Mouse (Mus musculus) stomach, embryonic 16.5 days (tissue): Measurements from ENCODE around the gene 4930519G04Rik. TPM values are rescaled to one million over a fixed set of nuclear protein-coding genes. Genes with fewer than 3 reads are reported as not detected.

Experiments
- ATAC-seq: fragments of 200-750 bp; cut with Nextera tagmentation; 2 replicates; pipeline ENCODE4 v1.8.0; 2017; ENCODE audit warnings: moderate number of reproducible peaks, moderate TSS enrichment; ENCODE audit not compliant: insufficient read depth, low FRiP score
- H3K27ac ChIP-seq: fragments of 300-500 bp; sonication (generic); 2 replicates; pipeline ENCODE4 v1.5.1; 2014; ENCODE audit warnings: low read length
- H3K27me3 ChIP-seq: fragments of 300-500 bp; sonication (generic); 2 replicates; pipeline ENCODE4 v1.6.1; 2014; ENCODE audit warnings: low read length, control low read depth, mixed read lengths; ENCODE audit not compliant: control insufficient read depth, insufficient read depth
- H3K36me3 ChIP-seq: fragments of 300-500 bp; sonication (generic); 2 replicates; pipeline ENCODE4 v1.6.1; 2014; ENCODE audit warnings: low read length; ENCODE audit not compliant: control insufficient read depth, insufficient read depth
- H3K4me1 ChIP-seq: fragments of 300-500 bp; sonication (generic); 2 replicates; pipeline ENCODE4 v1.6.1; 2014; ENCODE audit warnings: low read length, control low read depth, mixed read lengths; ENCODE audit not compliant: control insufficient read depth, insufficient read depth
- H3K4me2 ChIP-seq: fragments of 300-500 bp; sonication (generic); 2 replicates; pipeline ENCODE4 v1.6.1; 2014; ENCODE audit warnings: low read depth, low read length, mixed read lengths
- H3K4me3 ChIP-seq: fragments of 300-500 bp; sonication (generic); replicated peaks from 2 replicates; pipeline ENCODE4 v1.5.1; 2014; ENCODE audit warnings: mild to moderate bottlenecking, low read length
- H3K9ac ChIP-seq: fragments of 300-500 bp; sonication (generic); 2 replicates; pipeline ENCODE4 v1.6.1; 2014; ENCODE audit warnings: low read length
- H3K9me3 ChIP-seq: fragments of 300-500 bp; sonication (generic); replicated peaks from 2 replicates; pipeline ENCODE4 v1.6.1; 2016; ENCODE audit warnings: low read length, control low read depth; ENCODE audit not compliant: control insufficient read depth
- WGBS: fragments of 180-500 bp; shearing (Covaris S2); extraction: QIAGEN DNeasy Blood & Tissue Kit; methylation state at CpG from one replicate; pipeline ENCODE4 v1.1.7; 2014; 5-methylcytosine and 5-hydroxymethylcytosine counted together
- microRNA-seq: library from miRNA; unstranded; fragments of <30 nt; microRNA quantifications from one replicate; pipeline ENCODE4, GENCODE M21; 2016
- polyA plus RNA-seq: library from polyadenylated mRNA; unstranded; fragments of >200 nt; fragmentation: Nextera tagmentation; extraction: Ambion mirVana; gene quantifications from 2 replicates; pipeline ENCODE4 v1.2.1, GENCODE M21; 2015

The 4930519G04Rik gene
- polyA plus RNA-seq, 1 experiment from 2014 or later, result not detected

DNA sequence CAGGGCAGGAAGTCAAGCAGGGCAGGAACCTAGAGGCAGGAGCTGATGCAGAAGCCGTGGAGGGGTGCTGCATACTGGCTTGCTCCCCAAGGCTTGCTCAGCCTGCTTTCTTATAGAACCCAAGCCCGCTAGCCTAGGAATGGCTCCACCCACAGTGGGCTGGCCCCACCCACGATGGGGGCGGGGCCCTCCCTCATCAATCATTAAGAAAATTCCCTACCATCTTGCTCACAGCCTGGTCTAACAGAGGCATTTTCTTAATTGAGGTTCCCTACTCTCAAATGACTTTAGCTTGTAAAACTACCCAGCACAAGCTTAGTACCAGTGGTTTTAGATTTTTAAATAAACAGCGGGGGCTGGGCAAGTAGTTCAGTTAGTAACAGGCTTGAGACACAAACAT lies 78.2 kb downstream of the 4930519G04Rik start:
- Histone ChIP-seq H3K9me3 (no peaks in the 10 kb centered on the region), H3K4me1 (no peaks in the 10 kb centered on the region), H3K4me2 (no peak overlapping the region), H3K27me3 (no peaks in the 10 kb centered on the region), H3K36me3 (no peaks in the 10 kb centered on the region), H3K9ac (no peak overlapping the region), H3K27ac (no peak overlapping the region), H3K4me3 (no peak overlapping the region)
- whole genome bisulfite sequencing, result 57% methylated on average over 5 of the region's 5 CpGs
- no peak for ATAC-seq

DNA sequence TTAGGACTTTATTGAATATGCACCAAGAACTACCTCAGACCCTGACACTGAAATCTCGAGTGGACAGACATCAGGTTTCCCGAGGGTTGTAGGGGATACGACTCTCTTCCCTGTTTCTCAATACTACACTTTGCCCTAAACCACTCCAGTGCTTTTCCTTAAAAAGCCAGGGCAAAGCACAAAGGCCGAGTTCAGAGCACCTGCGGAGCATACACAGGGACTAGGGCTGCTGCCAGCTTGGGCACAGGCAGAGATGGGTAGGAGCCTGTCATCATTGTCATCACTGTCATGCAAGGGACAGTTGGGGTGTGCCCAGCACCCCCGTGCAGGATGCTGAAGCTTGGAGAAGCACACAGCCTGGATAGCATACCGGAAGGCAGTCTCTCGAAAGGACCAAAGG lies 79.7 kb downstream of the 4930519G04Rik start:
- Histone ChIP-seq H3K9ac (no peak overlapping the region), H3K4me2 (no peak overlapping the region), H3K27ac (no peak overlapping the region), H3K4me3 (no peak overlapping the region), H3K4me1 (no peaks in the 10 kb centered on the region), H3K9me3 (no peaks in the 10 kb centered on the region), H3K36me3 (no peaks in the 10 kb centered on the region), H3K27me3 (no peaks in the 10 kb centered on the region)
- ATAC-seq, result no peak
- WGBS, result 82% methylated on average over 8 of the region's 8 CpGs

Small RNA genes lying within 50 kb of the gene (microRNA-seq; reads per million reads assigned to microRNA genes)
- 10.3 reads per million, percentile 31 among the genes with 10 or more reads in this experiment for gene Mir6240

Other genes starting within 250 kb of the 4930519G04Rik start
- 2.8 and 3.7 TPM in 2 replicates for gene Trpv4, start 195.2 kb upstream of the 4930519G04Rik start, polyA plus RNA-seq
- 208 and 281 TPM in 2 replicates for gene Gltp, start 162.7 kb upstream of the 4930519G04Rik start, polyA plus RNA-seq
- 9.3 and 9.4 TPM in 2 replicates for gene Tchp, start 145.9 kb upstream of the 4930519G04Rik start, polyA plus RNA-seq
- 12.7 and 13.1 TPM in 2 replicates for gene Ankrd13a, start 79.0 kb upstream of the 4930519G04Rik start, polyA plus RNA-seq
- 35.9 and 42.0 TPM in 2 replicates for gene Git2, start 78.1 kb upstream of the 4930519G04Rik start, polyA plus RNA-seq
- gene 1500011B03Rik, start 30.2 kb upstream of the 4930519G04Rik start, polyA plus RNA-seq, result 66.8 and 71.8 TPM in 2 replicates
- 0.18 TPM in 1 of 2 replicates, not detected in the other for gene Gm9936, start 5.0 kb downstream of the 4930519G04Rik start, polyA plus RNA-seq
- 7.8 and 8.1 TPM in 2 replicates for gene Oasl2, start 43.3 kb downstream of the 4930519G04Rik start, polyA plus RNA-seq
- gene Oasl1, start 69.6 kb downstream of the 4930519G04Rik start, polyA plus RNA-seq, result 1.3 and 2.1 TPM in 2 replicates
- gene 2210016L21Rik, start 88.5 kb downstream of the 4930519G04Rik start, polyA plus RNA-seq, result 45.6 and 53.5 TPM in 2 replicates
- 8.7 and 9.8 TPM in 2 replicates for gene Hnf1a, start 117.4 kb downstream of the 4930519G04Rik start, polyA plus RNA-seq
- gene Sppl3, start 157.5 kb downstream of the 4930519G04Rik start, polyA plus RNA-seq, result 9.6 and 10.6 TPM in 2 replicates
- 20.2 and 27.8 TPM in 2 replicates for gene Gm10401, start 244.6 kb downstream of the 4930519G04Rik start, polyA plus RNA-seq